Mouse (Mus musculus): ENCODE data around the gene Inpp1. TPM values are rescaled to one million over a fixed set of nuclear protein-coding genes. Genes with fewer than 3 reads are reported as not detected.

Inpp1 gene
- polyA plus RNA-seq, 1 experiment from 2014 or later: 23.2 TPM

DNA sequence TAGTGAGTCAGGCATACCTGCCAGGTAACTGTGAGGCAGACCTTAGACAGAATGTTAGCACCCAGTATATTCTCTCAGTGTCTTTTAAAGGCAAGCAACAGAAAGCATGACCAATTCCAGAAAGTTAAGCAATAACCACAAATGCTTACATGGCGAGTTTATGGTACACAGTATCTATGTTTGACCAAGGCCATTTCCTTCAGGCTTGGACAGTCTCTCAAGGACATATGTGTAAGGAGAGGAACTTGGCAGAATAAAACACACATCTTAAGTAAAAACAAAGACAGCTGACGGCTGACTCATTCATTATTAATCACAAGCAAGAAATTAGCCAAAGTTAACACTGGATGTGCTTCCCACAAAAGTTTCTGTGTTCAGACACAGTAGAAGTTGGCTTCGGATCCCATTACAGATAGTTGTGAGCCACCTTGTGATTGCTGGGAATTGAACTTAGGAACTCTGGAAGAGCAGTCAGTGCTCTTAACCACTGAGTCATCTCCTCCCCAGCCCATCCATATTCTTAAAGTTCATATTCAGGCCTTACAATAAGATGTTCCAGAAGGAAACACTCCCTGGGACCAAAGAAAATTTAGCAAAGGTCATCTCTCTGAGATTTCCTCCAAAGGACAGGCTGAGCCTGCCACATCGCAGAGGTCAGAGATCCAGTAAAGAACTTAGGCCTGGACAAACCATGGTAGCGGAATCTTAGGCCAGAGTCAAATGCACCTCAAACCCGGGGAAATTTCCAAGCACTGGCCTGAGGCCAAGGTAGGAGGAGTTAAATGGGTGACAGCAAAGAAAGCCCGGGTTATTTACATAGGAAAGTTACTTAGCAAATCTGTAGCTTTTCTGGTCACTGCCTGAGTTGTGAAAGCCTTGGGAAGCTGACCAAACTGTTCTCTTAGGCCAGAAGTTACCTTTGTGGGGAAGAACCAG lies 52.0 kb downstream of the Inpp1 start:
- WGBS: 79% methylated on average over 7 of the region's 7 CpGs
- H3K9me3 ChIP-seq: no peaks in the 10 kb centered on the region
- H3K9ac ChIP-seq (replicated peaks): no peak overlapping the region
- no peak overlapping the region for H3K4me2 ChIP-seq (replicated peaks)
- ATAC-seq: no peak
- no peak overlapping the region for H3K4me3 ChIP-seq (replicated peaks)
- no peaks in the 10 kb centered on the region for H3K4me1 ChIP-seq (replicated peaks)
- no peaks in the 10 kb centered on the region for H3K27me3 ChIP-seq
- H3K36me3 ChIP-seq: no peaks in the 10 kb centered on the region
- no peak overlapping the region for H3K27ac ChIP-seq

DNA sequence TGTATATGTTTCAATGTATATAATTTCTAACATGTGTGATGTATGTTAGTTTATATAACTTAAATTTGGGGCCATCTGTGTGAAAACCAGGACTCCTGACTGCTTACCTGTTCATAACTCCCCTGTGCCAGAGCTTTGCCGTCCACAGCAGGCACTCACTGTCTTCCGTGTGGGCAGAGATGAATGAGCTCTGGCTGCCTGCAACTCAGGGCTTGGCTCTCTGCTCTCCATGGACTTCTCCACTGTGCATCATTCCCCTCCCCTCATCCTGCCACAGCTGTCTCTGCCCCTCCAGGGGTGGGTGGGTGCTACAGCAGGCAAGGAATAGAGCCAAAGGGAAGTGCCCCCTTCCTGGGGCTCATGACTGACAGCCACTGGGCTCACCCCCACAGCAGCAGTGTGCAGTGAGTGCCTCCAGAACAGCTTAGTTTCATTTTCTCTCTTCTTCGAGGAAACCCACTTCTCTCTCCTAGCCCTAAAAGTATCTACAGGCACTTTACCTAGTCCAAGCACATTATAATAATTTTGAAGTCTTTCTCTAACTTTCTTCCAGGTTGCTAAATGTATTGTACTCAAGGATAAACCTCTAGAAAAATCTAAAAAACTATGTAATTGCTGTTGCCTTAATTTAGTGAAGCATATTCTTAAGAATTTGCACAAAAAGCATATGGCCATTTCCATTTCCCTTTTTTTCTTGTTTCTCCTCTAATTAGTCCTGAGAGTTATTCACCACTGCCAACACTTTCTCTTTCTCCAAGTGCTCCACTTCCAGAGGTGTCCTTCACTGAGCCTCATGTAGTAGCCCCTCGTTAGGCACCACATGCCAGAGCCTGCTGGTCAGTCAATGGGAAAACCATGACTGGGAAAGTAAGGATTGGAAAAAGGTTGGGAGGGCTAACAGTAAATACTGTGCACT lies 53.3 kb downstream of the Inpp1 start:
- Histone ChIP-seq H3K9me3 (no peaks in the 10 kb centered on the region), H3K4me2 (replicated peaks) (no peak overlapping the region), H3K27ac (no peak overlapping the region), H3K4me3 (replicated peaks) (no peak overlapping the region), H3K27me3 (no peaks in the 10 kb centered on the region), H3K9ac (replicated peaks) (no peak overlapping the region), H3K36me3 (no peaks in the 10 kb centered on the region), H3K4me1 (replicated peaks) (no peaks in the 10 kb centered on the region)
- ATAC-seq: no peak
- 77% methylated on average over 4 of the region's 4 CpGs for WGBS

DNA sequence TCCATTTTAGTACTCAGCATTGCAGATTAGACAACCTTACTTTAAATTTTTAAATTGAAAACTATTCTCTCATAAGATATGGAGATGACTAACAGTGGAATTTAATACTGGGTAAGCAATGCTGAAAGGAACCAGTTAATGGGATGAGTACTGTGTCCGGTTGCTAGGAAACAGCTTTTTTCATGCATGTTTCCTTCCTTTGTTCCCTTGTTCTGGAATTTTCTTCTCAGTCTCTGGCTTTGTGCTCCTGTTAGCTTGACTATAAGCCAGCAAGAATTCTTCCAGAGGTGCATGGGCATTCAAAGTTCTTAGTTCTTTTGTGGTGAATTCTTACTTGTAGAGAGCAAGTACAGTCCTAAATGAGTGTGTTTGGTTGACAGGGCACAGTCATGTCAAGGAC lies 59.3 kb downstream of the Inpp1 start:
- WGBS: 61% methylated on average over 1 of the region's 1 CpGs

DNA sequence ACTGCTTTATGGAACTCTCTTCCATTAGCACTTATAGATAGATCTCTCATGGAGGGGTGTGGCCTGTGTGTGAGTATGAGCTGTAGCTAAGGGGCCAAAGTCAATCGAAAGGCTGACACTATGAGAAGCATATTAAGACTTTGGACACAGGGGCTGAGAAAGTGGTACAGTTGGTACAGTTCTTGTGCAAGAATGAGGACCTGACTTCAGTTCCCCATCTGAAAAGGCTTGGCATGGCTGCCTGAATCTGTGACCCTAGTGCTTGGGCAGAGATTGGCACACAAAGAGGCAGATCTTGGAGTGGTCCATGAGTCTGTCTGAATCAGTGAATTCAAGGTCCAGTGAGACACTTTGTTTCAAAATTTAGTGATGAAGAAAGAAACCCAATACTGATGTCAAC lies 63.2 kb downstream of the Inpp1 start:
- Histone ChIP-seq H3K4me2 (replicated peaks) (no peak overlapping the region), H3K9me3 (no peaks in the 10 kb centered on the region), H3K36me3 (no peaks in the 10 kb centered on the region), H3K9ac (replicated peaks) (no peak overlapping the region), H3K4me3 (replicated peaks) (no peak overlapping the region), H3K27ac (no peak overlapping the region), H3K4me1 (replicated peaks) (0 out of 2 replicates have a peak, but pooled peaks cover 6% of the 10 kb centered on the region), H3K27me3 (no peaks in the 10 kb centered on the region)
- ATAC-seq: no peak
- WGBS: 97% methylated on average over 1 of the region's 1 CpGs

More for the DNA sequence above, 59.3 kb downstream of the Inpp1 start:
- no peaks in the 10 kb centered on the region for H3K9me3 ChIP-seq
- H3K4me1 ChIP-seq (replicated peaks): 0 out of 2 replicates have a peak, but pooled peaks cover 6% of the 10 kb centered on the region
- H3K36me3 ChIP-seq: no peaks in the 10 kb centered on the region
- H3K9ac ChIP-seq (replicated peaks): no peak overlapping the region
- no peak overlapping the region for H3K4me3 ChIP-seq (replicated peaks)
- no peak overlapping the region for H3K27ac ChIP-seq
- H3K4me2 ChIP-seq (replicated peaks): no peak overlapping the region
- ATAC-seq: peak; percentile 60; the same call in 1 of the 2 replicates
- H3K27me3 ChIP-seq: no peaks in the 10 kb centered on the region

DNA sequence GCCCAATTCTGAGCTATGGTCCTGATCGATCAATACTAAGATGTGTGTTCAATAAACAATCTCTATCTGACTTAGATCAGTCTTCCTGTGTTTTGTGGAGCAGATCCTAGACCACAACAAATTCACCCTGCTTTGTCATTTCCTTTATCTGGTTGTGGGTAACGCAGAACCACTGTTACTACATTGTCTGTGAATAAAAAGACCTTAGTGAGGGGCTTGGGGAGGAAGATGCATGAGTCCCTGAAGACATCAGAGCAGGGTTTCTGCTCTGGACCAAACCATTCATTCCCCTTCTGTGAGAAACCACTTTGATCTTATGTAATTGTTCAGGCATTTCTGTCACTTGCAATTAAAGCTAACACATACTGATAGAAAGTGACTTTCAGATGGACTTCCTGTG lies 63.7 kb downstream of the Inpp1 start:
- H3K4me2 ChIP-seq (replicated peaks): no peak overlapping the region
- ATAC-seq: no peak
- H3K4me1 ChIP-seq (replicated peaks): 0 out of 2 replicates have a peak, but pooled peaks cover 6% of the 10 kb centered on the region
- no peak overlapping the region for H3K9ac ChIP-seq (replicated peaks)
- 71% methylated on average over 2 of the region's 2 CpGs for WGBS
- no peak overlapping the region for H3K4me3 ChIP-seq (replicated peaks)
- no peaks in the 10 kb centered on the region for H3K27me3 ChIP-seq
- no peak overlapping the region for H3K27ac ChIP-seq
- H3K9me3 ChIP-seq: no peaks in the 10 kb centered on the region
- no peaks in the 10 kb centered on the region for H3K36me3 ChIP-seq

DNA sequence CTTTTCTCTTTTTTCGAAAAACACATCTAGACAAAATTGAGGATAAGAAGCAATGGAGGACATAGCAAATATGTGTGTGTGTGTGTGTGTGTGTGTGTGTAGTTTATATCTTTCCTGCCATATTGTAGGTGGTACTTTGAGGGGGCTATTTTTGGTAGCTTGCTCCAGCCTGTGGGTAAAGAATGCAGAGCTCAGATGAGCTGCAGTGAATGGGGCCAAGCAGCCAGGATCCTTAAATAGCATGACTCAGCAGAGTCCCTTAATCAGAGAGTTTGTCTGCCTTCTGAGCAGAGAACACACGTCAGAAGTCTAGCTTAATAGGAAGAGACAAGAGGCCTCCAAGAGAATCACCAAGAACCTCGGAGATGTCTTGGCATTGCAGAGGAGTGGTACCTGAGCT lies 64.8 kb downstream of the Inpp1 start:
- no peaks in the 10 kb centered on the region for H3K36me3 ChIP-seq
- ATAC-seq: no peak
- no peak overlapping the region for H3K9ac ChIP-seq (replicated peaks)
- H3K9me3 ChIP-seq: no peaks in the 10 kb centered on the region
- no peak overlapping the region for H3K4me3 ChIP-seq (replicated peaks)
- 73% methylated on average over 3 of the region's 3 CpGs for WGBS
- no peaks in the 10 kb centered on the region for H3K4me1 ChIP-seq (replicated peaks)
- H3K4me2 ChIP-seq (replicated peaks): no peak overlapping the region
- no peaks in the 10 kb centered on the region for H3K27me3 ChIP-seq
- no peak overlapping the region for H3K27ac ChIP-seq

DNA sequence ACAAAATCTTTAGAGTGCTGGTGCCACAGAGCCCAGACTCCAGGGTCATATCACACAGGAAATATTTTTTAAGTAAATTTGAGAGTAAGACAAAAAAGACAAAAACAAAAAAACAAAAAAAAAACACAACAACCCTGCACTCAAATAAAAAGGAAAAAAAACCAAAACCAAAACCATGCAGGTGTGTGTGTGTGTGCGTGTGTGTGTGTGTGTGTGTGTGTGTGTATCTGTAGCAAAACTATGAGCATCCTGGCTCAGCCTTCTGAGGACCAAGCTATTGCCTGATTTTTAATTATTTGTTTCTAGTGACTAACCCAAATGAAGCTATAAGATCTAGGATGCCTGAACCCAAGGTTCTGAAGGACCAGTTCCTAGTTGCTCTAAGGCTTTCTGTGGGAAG lies 65.9 kb downstream of the Inpp1 start:
- H3K4me3 ChIP-seq (replicated peaks): no peak overlapping the region
- H3K9me3 ChIP-seq: no peaks in the 10 kb centered on the region
- no peaks in the 10 kb centered on the region for H3K27me3 ChIP-seq
- WGBS: 95% methylated on average over 1 of the region's 1 CpGs
- H3K36me3 ChIP-seq: no peaks in the 10 kb centered on the region
- no peak overlapping the region for H3K4me2 ChIP-seq (replicated peaks)
- H3K4me1 ChIP-seq (replicated peaks): no peaks in the 10 kb centered on the region
- no peak overlapping the region for H3K9ac ChIP-seq (replicated peaks)
- H3K27ac ChIP-seq: no peak overlapping the region
- ATAC-seq: no peak

DNA sequence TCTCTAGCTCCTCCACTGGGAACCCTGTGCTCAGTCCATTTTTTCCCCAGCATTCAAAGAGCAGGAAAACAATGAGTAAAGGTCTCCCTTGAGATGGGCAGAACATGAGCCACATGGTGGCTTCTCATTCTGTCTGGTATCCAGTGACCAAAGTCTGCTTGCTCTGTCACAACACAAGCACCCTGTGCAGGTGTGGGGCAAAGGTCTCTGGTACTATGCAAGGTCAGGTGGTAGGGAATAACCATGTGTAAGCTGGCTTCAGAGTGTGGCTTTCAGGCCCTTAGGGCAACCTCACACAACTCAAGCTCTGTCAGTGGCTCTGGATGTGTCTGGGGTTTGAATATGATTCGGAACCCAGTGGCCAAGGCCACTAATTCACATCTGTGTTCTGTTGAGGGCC lies 67.5 kb downstream of the Inpp1 start:
- Histone ChIP-seq H3K27me3 (no peaks in the 10 kb centered on the region), H3K36me3 (no peaks in the 10 kb centered on the region), H3K9me3 (no peaks in the 10 kb centered on the region), H3K9ac (replicated peaks) (no peak overlapping the region), H3K4me1 (replicated peaks) (no peaks in the 10 kb centered on the region), H3K27ac (no peak overlapping the region), H3K4me2 (replicated peaks) (no peak overlapping the region), H3K4me3 (replicated peaks) (no peak overlapping the region)
- 90% methylated on average over 1 of the region's 1 CpGs for WGBS
- ATAC-seq: no peak

DNA sequence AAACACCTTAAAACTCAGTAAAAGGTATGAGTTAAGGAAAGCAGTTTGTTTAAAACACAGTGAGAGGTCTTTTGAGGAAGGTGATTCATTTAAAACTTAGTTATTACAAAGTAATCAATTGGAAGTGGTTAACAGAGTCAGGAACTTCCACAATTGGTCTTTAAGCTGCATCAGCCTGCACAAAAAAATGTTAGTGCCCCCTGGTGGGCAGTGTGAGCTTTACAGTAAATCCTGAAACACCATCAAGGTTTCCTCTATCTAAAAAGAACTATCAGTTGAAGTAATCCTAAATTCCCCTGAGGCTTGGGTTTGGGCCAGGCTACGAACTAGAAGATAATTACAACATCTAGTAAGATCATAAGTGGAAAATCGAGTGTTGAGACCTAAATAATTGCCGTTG lies 69.2 kb downstream of the Inpp1 start:
- ATAC-seq: no peak; the same call in 1 of the 2 replicates
- Histone ChIP-seq H3K4me3 (replicated peaks) (no peak overlapping the region), H3K4me2 (replicated peaks) (no peak overlapping the region), H3K27me3 (no peaks in the 10 kb centered on the region), H3K9me3 (no peaks in the 10 kb centered on the region), H3K36me3 (no peaks in the 10 kb centered on the region), H3K9ac (replicated peaks) (no peak overlapping the region), H3K27ac (no peak overlapping the region), H3K4me1 (replicated peaks) (no peaks in the 10 kb centered on the region)
- 31% methylated on average over 3 of the region's 3 CpGs for WGBS

DNA sequence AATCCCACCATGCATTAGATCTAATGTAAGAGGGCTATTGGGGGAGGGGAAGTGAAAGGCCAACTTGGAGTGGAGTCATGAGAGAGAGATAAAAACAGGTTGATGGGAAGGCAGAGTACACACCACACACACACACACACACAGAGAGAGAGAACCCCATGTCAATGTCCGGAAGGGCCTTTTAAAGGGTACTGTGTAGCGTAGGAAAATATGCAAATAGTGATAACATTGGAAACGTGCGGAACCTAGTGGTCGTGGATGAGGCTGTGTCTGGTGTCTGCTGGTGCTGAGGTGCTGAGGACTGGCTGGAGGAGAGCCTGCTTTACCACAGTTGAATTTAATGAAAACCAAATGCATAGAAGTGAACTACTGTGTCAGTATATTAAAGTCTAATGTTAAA lies 74.9 kb downstream of the Inpp1 start:
- H3K4me2 ChIP-seq (replicated peaks): no peak overlapping the region
- ATAC-seq: no peak
- H3K27ac ChIP-seq: no peak overlapping the region
- H3K27me3 ChIP-seq: no peaks in the 10 kb centered on the region
- H3K36me3 ChIP-seq: no peaks in the 10 kb centered on the region
- no peak overlapping the region for H3K4me3 ChIP-seq (replicated peaks)
- WGBS: 88% methylated on average over 5 of the region's 5 CpGs
- no peak overlapping the region for H3K9ac ChIP-seq (replicated peaks)
- H3K9me3 ChIP-seq: no peaks in the 10 kb centered on the region
- no peaks in the 10 kb centered on the region for H3K4me1 ChIP-seq (replicated peaks)

Measured in midbrain, embryonic 13.5 days (tissue).